Mouse (Mus musculus): ENCODE measurements around the gene Dapk2. TPM values are rescaled to one million over a fixed set of nuclear protein-coding genes. Genes with fewer than 3 reads are reported as not detected.

Gene Dapk2
- total RNA-seq (2021) (1 to 10 TPM; 5.8 TPM), polyA plus RNA-seq (2012; rRNA removed) (5.6 and 8.5 TPM in 2 replicates)
- long read RNA-seq, transcript Dapk2-201 (12 exons, 1,772 nt): major isoform, 6 of 9 reads
- long read RNA-seq, partial matches to known transcripts: 1 of 9 reads
- long read RNA-seq, other reads (novel, unspliced or antisense): 2 of 9 reads

DNA sequence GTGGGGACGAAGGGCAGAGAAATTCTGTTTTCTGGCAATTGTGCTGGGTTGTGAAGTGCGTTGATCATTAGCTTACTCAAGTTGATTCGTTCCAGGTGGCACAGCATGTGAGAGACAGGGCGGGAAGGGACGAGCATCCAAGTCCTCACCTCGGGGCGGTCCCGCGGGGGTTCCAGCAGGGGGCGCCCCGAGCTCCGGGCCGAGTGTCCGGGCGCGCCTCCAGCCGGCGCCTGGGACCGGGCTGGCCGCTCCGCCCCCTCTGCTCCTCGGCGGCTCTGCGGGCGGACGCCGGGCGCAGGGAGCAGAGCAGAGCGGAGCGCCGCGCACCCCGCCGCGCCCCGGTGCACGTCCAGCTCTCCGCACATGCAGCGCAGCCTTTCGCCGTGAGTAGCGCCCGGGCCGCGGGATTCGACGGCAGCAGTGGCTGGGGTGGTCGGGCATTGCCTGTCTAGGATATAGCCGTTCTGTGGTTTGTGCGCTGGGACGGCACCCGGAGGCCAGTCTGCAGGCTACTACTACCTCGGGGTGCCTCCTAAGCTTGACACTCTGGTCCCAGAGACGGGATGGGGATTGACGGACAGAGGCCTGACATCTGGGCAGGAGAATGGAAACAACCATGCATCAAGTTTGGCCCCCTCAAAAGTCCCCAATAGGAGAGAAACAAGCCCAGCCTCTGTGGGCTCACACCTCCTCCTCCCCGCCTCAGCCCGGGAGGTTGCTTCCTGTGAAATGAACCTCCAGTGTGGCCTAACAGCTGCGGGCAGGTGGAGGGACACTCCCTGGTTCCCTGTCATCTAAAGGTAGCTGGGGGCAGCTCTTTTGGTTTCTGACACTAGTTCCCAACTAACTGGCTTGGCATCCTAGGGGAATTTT lies at the start of gene Dapk2:
Gene Dapk2 (plus strand): TSS at position 266 of the 873 bp plus-strand sequence.
- Histone ChIP-seq H3K4me1 (ENCODE audit: control insufficient read depth, insufficient read depth, low read length) (peaks cover 10% of the 10 kb centered on the region), H3K27ac (peak within 1 kb of the TSS; percentile 71), H3K27me3 (ENCODE audit: control insufficient read depth, insufficient read depth, low read length) (no peaks in the 10 kb centered on the region), H3K79me2 (replicated peaks; ENCODE audit: control insufficient read depth, insufficient read depth, low read length) (no peaks in the 10 kb centered on the region), H3K9ac (ENCODE audit: low read depth, low read length) (peak within 1 kb of the TSS; percentile 88), H3K36me3 (ENCODE audit: control insufficient read depth, insufficient read depth, low read length) (no peaks in the 10 kb centered on the region), H3K4me3 (peak within 1 kb of the TSS; percentile 74)
- TF ChIP-seq CTCF (IDR thresholded peaks at IDR 0.05) (peak; percentile 89), EP300 (IDR thresholded peaks at IDR 0.05; ENCODE audit: insufficient read depth, low read depth, low read length) (no peak)
- DNase-seq: peak; percentile 92 to 95
- WGBS: 3% methylated on average over 54 of the region's 58 CpGs
- intact Hi-C loops (cut with DNase I): loop anchor here (2.0 to 5.0 kb wide), 4 partner anchors 61 to 214 kb away; no protein-coding TSS in a partner anchor

DNA sequence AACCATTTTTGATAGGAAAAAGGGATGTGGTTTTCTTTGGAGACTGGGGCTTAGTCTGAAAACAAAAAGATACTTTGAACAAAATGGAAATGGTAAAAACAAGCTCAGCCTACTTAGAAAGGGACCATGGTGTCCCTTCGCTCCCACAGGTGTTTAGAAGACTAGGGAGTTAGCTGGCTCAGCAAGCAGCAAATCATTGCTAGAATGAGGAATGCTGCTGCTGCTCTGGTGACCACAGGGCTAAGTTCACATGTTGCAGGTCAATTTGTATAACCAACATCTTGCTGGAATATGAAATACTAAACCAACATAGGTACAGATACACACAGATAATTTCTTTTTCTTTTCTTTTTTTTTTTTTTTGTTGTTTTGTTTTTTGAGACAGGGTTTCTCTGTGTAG lies 48.4 kb upstream of the Dapk2 start:
- Histone ChIP-seq H3K9ac (ENCODE audit: low read depth, low read length) (no peak overlapping the region), H3K27ac (no peak overlapping the region), H3K4me3 (no peak overlapping the region), H3K27me3 (ENCODE audit: control insufficient read depth, insufficient read depth, low read length) (no peaks in the 10 kb centered on the region), H3K36me3 (ENCODE audit: control insufficient read depth, insufficient read depth, low read length) (peaks cover 3% of the 10 kb centered on the region; the same call in 1 of the 2 replicates), H3K79me2 (replicated peaks; ENCODE audit: control insufficient read depth, insufficient read depth, low read length) (no peaks in the 10 kb centered on the region), H3K4me1 (ENCODE audit: control insufficient read depth, insufficient read depth, low read length) (no peaks in the 10 kb centered on the region; the same call in 1 of the 2 replicates)
- TF ChIP-seq EP300 (IDR thresholded peaks at IDR 0.05; ENCODE audit: insufficient read depth, low read depth, low read length): no peak
- no peak for TF ChIP-seq CTCF (IDR thresholded peaks at IDR 0.05)
- TF ChIP-seq POLR2A (IDR thresholded peaks at IDR 0.05; ENCODE audit: insufficient read depth, low read depth, low read length): no peak
- intact Hi-C loops (cut with DNase I): no loop called here
- WGBS: 100% methylated on average over 1 of the region's 1 CpGs
- DNase-seq: no peak

DNA sequence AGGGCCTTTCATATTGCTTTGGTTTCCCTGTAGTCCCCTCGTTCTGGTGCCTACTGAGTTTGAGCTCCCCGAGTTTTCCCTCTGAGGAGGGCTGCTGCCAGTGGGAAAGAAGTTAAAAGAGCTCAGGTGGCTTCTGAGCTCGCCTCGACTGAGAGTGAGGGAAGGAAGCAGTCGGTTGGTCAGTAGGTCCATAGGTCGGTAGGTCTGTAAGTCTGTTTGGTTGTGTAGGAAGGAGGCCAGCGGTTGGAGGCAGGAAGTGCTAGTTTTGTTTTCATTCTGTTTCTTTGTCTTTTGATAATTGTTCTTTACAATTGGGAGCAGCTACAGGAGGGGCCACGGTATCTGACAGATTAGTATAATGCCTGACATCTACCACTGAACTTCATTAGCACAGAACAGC lies 47.9 kb upstream of the Dapk2 start:
- no peak overlapping the region for H3K27ac ChIP-seq
- H3K79me2 ChIP-seq (replicated peaks; ENCODE audit: control insufficient read depth, insufficient read depth, low read length): no peaks in the 10 kb centered on the region
- no peak overlapping the region for H3K4me3 ChIP-seq
- no peak for DNase-seq
- no peaks in the 10 kb centered on the region; the same call in 1 of the 2 replicates for H3K4me1 ChIP-seq (ENCODE audit: control insufficient read depth, insufficient read depth, low read length)
- peaks cover 3% of the 10 kb centered on the region; the same call in 1 of the 2 replicates for H3K36me3 ChIP-seq (ENCODE audit: control insufficient read depth, insufficient read depth, low read length)
- no peak overlapping the region for H3K9ac ChIP-seq (ENCODE audit: low read depth, low read length)
- no peak for TF ChIP-seq CTCF (IDR thresholded peaks at IDR 0.05)
- TF ChIP-seq POLR2A (IDR thresholded peaks at IDR 0.05; ENCODE audit: insufficient read depth, low read depth, low read length): no peak
- no peak for TF ChIP-seq EP300 (IDR thresholded peaks at IDR 0.05; ENCODE audit: insufficient read depth, low read depth, low read length)
- 47% methylated on average over 8 of the region's 8 CpGs for WGBS
- no peaks in the 10 kb centered on the region for H3K27me3 ChIP-seq (ENCODE audit: control insufficient read depth, insufficient read depth, low read length)
- intact Hi-C loops (cut with DNase I): no loop called here

DNA sequence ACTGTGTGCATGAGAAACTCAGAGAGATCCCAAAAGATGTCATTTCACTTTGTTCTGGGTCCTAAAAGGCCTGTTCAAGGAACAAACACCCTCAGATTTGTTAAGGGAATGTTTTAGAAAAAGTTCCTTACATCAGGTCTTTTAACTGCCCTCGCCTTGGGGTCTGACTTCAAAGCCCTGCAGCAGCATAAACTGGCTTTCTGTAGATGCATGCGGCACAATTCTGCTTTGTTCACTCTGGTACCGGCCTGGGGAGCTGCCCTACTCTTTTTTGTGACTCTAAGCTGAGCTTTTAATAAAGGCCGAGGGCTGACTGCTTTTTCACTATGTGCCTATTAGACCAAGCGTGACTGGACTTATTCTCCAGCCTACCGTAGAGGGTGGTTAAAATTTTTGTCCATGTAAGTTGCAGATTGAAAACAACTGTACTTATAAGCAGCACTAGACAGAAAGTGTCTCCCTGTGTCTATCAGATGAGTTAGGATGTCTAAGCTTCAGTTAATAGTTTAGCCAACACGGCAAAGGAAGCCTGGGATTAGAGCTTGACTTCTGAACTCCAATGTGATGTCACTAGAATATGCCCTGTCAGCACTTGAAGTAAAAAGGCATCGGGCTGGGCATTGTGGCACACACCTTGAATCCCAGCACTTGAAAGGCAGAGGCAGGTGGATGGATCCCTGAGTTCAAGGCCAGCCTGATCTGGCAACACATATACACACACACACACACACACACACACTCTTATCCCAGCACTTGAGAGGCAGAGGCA lies 47.2 kb upstream of the Dapk2 start:
- TF ChIP-seq POLR2A (IDR thresholded peaks at IDR 0.05; ENCODE audit: insufficient read depth, low read depth, low read length): no peak
- no peak for TF ChIP-seq CTCF (IDR thresholded peaks at IDR 0.05)
- TF ChIP-seq EP300 (IDR thresholded peaks at IDR 0.05; ENCODE audit: insufficient read depth, low read depth, low read length): no peak
- H3K79me2 ChIP-seq (replicated peaks; ENCODE audit: control insufficient read depth, insufficient read depth, low read length): no peaks in the 10 kb centered on the region
- peaks cover 3% of the 10 kb centered on the region; the same call in 1 of the 2 replicates for H3K36me3 ChIP-seq (ENCODE audit: control insufficient read depth, insufficient read depth, low read length)
- H3K27ac ChIP-seq: no peak overlapping the region
- H3K4me1 ChIP-seq (ENCODE audit: control insufficient read depth, insufficient read depth, low read length): no peaks in the 10 kb centered on the region; the same call in 1 of the 2 replicates
- H3K27me3 ChIP-seq (ENCODE audit: control insufficient read depth, insufficient read depth, low read length): no peaks in the 10 kb centered on the region
- intact Hi-C loops (cut with DNase I): no loop called here
- DNase-seq: no peak
- no peak overlapping the region for H3K9ac ChIP-seq (ENCODE audit: low read depth, low read length)
- 80% methylated on average over 8 of the region's 8 CpGs for WGBS
- no peak overlapping the region for H3K4me3 ChIP-seq

DNA sequence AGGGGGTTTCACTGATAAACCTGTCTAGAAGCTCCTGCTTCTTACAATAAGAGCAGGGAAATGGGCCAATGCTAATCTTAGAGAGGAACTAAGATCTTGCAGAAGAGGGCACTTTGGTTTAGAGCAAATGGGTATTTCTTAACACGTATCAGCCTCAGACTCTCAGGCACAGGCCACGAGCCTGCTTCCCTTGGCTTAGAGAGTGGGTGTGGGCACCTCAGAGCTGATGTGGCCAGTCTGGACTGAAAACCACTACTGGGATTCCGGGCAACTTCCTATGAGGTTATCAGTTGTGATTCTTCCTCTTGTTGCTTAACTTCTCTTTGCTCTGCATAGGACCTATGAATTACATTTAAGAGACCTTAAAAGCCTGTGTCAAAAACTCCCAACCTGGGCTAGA lies 43.7 kb upstream of the Dapk2 start:
- no peak for TF ChIP-seq EP300 (IDR thresholded peaks at IDR 0.05; ENCODE audit: insufficient read depth, low read depth, low read length)
- no peak for TF ChIP-seq POLR2A (IDR thresholded peaks at IDR 0.05; ENCODE audit: insufficient read depth, low read depth, low read length)
- TF ChIP-seq CTCF (IDR thresholded peaks at IDR 0.05): no peak
- intact Hi-C loops (cut with DNase I): no loop called here
- WGBS: 71% methylated on average over 3 of the region's 3 CpGs
- Histone ChIP-seq H3K27ac (no peak overlapping the region), H3K79me2 (replicated peaks; ENCODE audit: control insufficient read depth, insufficient read depth, low read length) (peaks cover 6% of the 10 kb centered on the region), H3K4me1 (ENCODE audit: control insufficient read depth, insufficient read depth, low read length) (peaks cover 2% of the 10 kb centered on the region; the same call in 1 of the 2 replicates), H3K4me3 (no peak overlapping the region), H3K36me3 (ENCODE audit: control insufficient read depth, insufficient read depth, low read length) (no peaks in the 10 kb centered on the region; the same call in 1 of the 2 replicates), H3K9ac (ENCODE audit: low read depth, low read length) (no peak overlapping the region), H3K27me3 (ENCODE audit: control insufficient read depth, insufficient read depth, low read length) (no peaks in the 10 kb centered on the region)
- peak in 1 of 2 experiments; percentile 21 for DNase-seq
